Mouse (Mus musculus): ENCODE results near the gene Ptpn14. TPM values are rescaled to one million over a fixed set of nuclear protein-coding genes. Genes with fewer than 3 reads are reported as not detected.

Gene Ptpn14
- polyA plus RNA-seq, 1 experiment from 2014 or later = 1.9 TPM

- Histone ChIP-seq H3K27me3 (peaks cover 11% of the 10 kb centered on the region; the same call in 1 of the 2 replicates), H3K4me1 (replicated peaks) (peaks cover 26% of the 10 kb centered on the region), H3K36me3 (no peaks in the 10 kb centered on the region), H3K27ac (no peak overlapping the region), H3K9me3 (no peaks in the 10 kb centered on the region), H3K4me2 (peak overlapping the region; percentile 88; the same call in 1 of the 2 replicates), H3K9ac (no peak overlapping the region), H3K4me3 (no peak overlapping the region)
- WGBS = 89% methylated on average over 4 of the region's 4 CpGs
- no peak for ATAC-seq (ENCODE audit: low FRiP score)
Observed at GRCm38 (mm10) chr1:189923157-189923556, 195.1 kb downstream of the Ptpn14 start.

GRCm38 (mm10) chr1:189923871-189924568 lies 196.0 kb downstream of the Ptpn14 start:
- peaks cover 26% of the 10 kb centered on the region for H3K4me1 ChIP-seq (replicated peaks)
- no peak for ATAC-seq (ENCODE audit: low FRiP score)
- no peaks in the 10 kb centered on the region for H3K36me3 ChIP-seq
- H3K4me2 ChIP-seq = no peak overlapping the region
- H3K27me3 ChIP-seq = peaks cover 11% of the 10 kb centered on the region; the same call in 1 of the 2 replicates
- no peak overlapping the region for H3K9ac ChIP-seq
- H3K4me3 ChIP-seq = no peak overlapping the region
- H3K9me3 ChIP-seq = no peaks in the 10 kb centered on the region
- H3K27ac ChIP-seq = no peak overlapping the region
- WGBS = 82% methylated on average over 22 of the region's 22 CpGs

GRCm38 (mm10) chr1:189926279-189926678 lies 198.2 kb downstream of the Ptpn14 start:
- ATAC-seq (ENCODE audit: low FRiP score) = no peak
- Histone ChIP-seq H3K27ac (no peak overlapping the region), H3K9ac (no peak overlapping the region), H3K4me1 (replicated peaks) (peaks cover 14% of the 10 kb centered on the region), H3K9me3 (no peaks in the 10 kb centered on the region), H3K4me2 (no peak overlapping the region), H3K4me3 (no peak overlapping the region), H3K27me3 (peaks cover 11% of the 10 kb centered on the region; the same call in 1 of the 2 replicates), H3K36me3 (no peaks in the 10 kb centered on the region)
- 65% methylated on average over 8 of the region's 8 CpGs for WGBS

Other genes with a start within 250 kb of the Ptpn14 start
- gene Cenpf, start 40.2 kb upstream of the Ptpn14 start, polyA plus RNA-seq (2015; fragmentation: Nextera tagmentation; extraction: Ambion mirVana) = 26.8 and 28.4 TPM in 2 replicates
- 53.6 and 56.1 TPM in 2 replicates for gene Smyd2, start 194.1 kb downstream of the Ptpn14 start, polyA plus RNA-seq (2015; fragmentation: Nextera tagmentation; extraction: Ambion mirVana)